Mouse (Mus musculus) lung, postnatal 4 days (tissue): ENCODE measurements at regions not wholly inside any gene's neighbourhood (a gene's known extent, or its start where the extent isn't known, plus 50 kb on each side); places are given as distances from the start of the nearest gene placed in this dataset.

Experiments
- DNase-seq, 2 experiments: peaks; one replicate each; pipeline ENCODE4 v3.0.0; 2021

DNA sequence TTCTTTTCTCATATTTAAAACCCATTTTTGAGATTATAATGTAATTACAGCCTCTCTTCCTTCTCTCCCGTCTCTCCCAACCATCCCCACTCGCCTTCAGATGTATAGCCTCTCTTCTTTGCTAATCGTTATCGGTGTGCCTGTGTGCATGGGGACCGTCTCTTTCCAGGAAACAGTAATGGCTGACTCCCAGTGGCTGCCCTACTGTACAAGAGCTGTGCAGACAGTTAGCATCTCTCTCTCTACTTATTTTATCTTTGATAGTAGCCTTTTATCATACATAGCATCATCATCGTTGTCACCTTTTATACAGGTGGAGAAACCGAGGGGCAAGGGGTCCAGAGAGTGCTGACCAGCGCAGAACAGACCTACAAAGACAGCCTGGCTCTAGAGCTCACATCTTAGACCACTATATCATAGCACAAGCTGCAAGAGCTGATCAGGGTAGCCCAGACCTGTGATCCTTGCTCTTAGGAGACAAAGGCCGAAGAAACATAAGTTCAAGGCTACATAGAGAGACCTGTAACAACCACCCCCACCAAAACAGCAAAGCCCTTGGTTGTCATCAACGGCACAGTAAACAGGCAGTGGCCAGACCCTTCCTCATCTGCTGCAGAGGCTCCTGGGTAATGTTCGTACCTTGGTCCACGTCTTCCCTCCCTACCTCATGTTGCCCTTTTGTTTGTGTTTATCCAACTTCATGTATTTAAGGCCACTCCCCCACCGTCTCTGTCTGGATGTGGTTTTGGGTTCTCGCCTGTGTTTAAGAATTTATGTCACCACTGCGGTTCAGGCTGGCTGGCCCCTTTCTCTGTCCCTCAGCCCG lies 103.1 kb upstream of the Cpm start:
- no peak for DNase-seq

- no peak for DNase-seq
These were observed 103.7 kb upstream of the Cpm start for GRCm38 (mm10) chr10:117525608-117526007.

- no peak for DNase-seq
These were observed 104.3 kb upstream of the Cpm start for GRCm38 (mm10) chr10:117524926-117525565.

GRCm38 (mm10) chr10:117524101-117524500 lies 105.2 kb upstream of the Cpm start:
- DNase-seq = no peak

GRCm38 (mm10) chr10:117522906-117523829 lies 106.1 kb upstream of the Cpm start:
- DNase-seq = no peak

DNA sequence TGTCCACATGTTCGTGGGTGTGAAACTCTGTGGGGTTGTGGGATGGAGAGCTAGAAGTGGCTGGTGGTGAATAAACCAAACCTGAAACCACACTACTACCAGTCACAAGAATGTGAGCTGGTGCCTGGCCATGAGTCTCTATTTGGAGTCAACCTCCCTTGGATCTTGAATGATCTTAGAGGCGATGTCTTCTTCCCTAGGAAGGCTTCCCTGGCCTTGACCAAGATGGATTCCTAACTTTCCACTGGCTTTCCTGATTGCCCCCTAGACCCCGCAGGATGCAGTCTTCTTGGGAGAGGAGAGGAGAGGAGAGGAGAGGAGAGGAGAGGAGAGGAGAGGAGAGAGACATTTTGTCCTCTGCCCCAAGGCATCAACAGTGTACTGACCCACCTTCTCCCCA lies 106.9 kb upstream of the Cpm start:
- DNase-seq = no peak

GRCm38 (mm10) chr10:117521315-117522270 lies 107.7 kb upstream of the Cpm start:
- DNase-seq = peak in 1 of 2 experiments; percentile 47

- no peak for DNase-seq
These were observed 108.6 kb upstream of the Cpm start for GRCm38 (mm10) chr10:117520536-117521314.

GRCm38 (mm10) chr10:117519670-117520535 lies 109.4 kb upstream of the Cpm start:
- DNase-seq = no peak

- DNase-seq = no peak
These were observed 110.3 kb upstream of the Cpm start for GRCm38 (mm10) chr10:117518793-117519669.

DNA sequence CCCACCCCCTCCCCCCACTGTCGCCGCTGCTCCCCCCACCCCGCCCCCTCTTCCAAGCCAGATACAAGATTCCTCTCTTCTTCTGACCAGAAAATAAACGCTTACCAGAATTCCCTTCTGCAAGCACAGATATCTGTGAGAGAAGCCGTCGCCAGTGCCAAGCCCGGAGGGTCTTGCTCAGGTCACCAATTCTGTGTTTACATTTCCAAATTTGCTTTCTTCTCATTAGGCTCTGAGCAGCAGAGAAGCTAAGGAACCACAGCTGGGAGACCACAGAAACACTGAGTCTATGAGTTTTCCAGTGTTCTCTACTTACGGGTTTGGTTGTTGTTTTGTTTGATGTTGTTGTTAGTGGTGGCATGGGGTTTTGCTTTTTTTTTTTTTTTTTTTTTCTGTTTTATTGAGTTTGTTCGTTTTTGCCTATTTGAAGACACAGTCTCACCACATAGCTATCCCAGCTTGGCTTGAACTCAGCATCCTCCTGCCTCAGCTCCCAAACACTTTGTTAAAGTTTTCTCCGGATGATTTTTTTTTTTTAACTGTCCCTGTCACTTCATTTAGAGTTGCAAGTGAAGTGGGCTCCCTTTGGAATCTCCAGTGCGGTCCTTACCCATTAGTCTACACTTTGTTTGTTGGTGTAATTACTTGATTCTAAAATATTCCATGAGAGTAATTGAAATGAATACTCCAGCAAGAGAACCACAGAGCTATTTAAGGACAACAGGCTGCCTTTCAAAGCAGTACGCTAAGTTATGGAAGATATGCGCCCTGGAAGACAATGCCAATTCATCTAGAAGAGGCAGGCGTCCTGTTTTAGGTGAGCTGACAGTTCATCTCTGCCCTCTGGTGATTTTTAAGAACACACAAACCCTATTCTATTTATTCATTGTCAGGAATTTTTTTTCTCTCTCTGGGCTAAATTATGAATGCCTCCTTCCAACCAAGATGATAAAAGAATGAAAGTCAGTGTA lies 111.2 kb upstream of the Cpm start:
- peak; percentile 25 to 85 for DNase-seq

GRCm38 (mm10) chr10:117517071-117517714 lies 112.1 kb upstream of the Cpm start:
- no peak for DNase-seq

GRCm38 (mm10) chr10:117516510-117516909 lies 112.8 kb upstream of the Cpm start:
- no peak for DNase-seq

GRCm38 (mm10) chr10:117515777-117516501 lies 113.4 kb upstream of the Cpm start:
- peak; percentile 44 to 49 for DNase-seq

- DNase-seq = no peak
These were observed 114.3 kb upstream of the Cpm start for GRCm38 (mm10) chr10:117515039-117515438.

DNA sequence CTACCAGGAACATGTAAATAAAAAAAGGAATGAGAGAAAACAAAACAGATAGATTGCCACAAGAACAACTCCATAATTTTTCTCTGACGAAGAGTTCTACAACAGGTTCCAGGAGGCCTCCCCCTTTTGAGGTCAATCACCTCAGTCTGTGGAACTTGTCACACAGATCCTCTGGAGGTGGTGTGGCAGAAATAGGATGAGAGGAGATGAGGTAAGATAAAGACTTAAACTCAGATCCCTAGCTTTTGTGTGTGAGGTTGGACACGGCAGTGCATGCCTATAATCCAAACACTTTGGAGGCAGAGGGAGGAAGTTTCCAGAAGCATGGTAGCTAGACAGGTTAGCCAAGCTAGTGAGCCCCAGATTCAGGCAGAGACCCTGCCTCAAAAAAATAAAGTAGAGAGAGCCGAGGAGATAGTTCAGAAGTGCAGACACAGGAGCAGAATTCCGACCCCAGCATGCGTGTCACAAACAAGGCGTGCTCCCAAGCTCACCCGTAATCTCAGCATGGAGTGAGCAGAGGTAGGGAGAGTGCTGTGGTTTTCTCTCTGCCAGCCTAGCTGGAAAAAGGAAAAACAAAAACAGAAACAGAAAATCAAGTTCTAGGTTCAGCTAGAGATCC lies 115.3 kb upstream of the Cpm start:
- no peak for DNase-seq
